Mouse (Mus musculus): Measurements from ENCODE around the gene Fkbp15.

DNA sequence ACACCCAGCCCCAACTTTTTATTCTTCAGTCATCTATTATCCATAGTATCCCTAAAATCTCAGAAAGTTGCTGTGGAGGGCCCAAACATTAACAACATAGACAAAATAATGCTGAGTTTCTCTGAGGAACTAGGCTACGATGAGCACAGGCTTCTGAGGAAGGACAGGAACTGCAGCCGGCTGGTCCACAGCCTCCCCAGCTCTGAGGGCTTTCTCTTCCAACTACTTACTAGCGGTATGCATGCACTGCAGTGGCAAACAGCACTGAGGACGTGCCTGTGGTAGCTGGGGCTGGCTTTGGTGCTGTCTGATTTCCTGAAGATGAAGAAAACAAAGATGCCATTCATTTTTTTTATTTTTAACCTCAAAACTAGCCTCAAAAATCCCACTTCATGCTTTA lies 14.5 kb downstream of the Fkbp15 start:
- TF ChIP-seq CTCF (IDR thresholded peaks at IDR 0.05; ENCODE audit: borderline replicate concordance, insufficient read depth, low read depth, low read length): no peak
- no peak for TF ChIP-seq POLR2A (IDR thresholded peaks at IDR 0.05; ENCODE audit: borderline replicate concordance, insufficient read depth, low read length)
